8 mouse cellular contexts compared by ENCODE assay signal in the genomic region with DNA sequence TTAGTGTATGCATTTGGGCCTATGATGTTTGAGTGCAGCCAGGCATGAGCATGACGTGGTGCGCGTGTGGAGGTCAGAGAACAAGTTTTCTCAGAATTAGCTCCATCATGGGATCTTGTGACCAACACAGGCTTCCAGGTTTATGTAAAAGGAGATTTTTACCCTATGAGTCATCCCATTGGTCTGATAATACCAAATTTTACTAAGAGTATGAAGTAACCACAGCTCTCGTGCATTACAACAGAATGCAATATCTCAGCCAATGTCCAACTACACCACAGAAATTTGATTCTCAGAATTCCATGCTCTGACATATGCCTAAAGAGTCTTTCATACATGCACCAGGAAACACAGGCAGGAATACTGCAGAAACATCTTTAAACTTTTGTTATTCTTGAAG.
"Had no signal": no experiment of that assay in that cellular context is flagged by ENCODE, and none has a peak within 500 bp of the region (broad histone marks: within the 10 kb centered on the region; RNA-seq: fewer than 3 reads in every experiment).

No protein-coding gene starts in this region.

- H3K4me3 ChIP-seq: kidney, embryonic 15.5 days; left cerebral cortex, adult 2 months; liver, embryonic 13.5 days; midbrain, embryonic 12.5 days; midbrain, embryonic 15.5 days; neural tube, embryonic 13.5 days; stomach, embryonic 15.5 days had no signal

- H3K27me3 ChIP-seq: kidney, embryonic 15.5 days; liver, embryonic 13.5 days; midbrain, embryonic 12.5 days; midbrain, embryonic 15.5 days; neural tube, embryonic 13.5 days; stomach, embryonic 15.5 days had no signal

- DNase-seq: liver, embryonic 13.5 days; thymus, adult 18-20 months had no signal

- H3K36me3 ChIP-seq: kidney, embryonic 15.5 days; liver, embryonic 13.5 days; midbrain, embryonic 12.5 days; midbrain, embryonic 15.5 days; neural tube, embryonic 13.5 days; stomach, embryonic 15.5 days had no signal
